Mouse (Mus musculus) limb, embryonic 15.5 days (tissue): ENCODE measurements around the gene Mast4. TPM values are rescaled to one million over a fixed set of nuclear protein-coding genes. Genes with fewer than 3 reads are reported as not detected.

Experiments
- ATAC-seq: fragments of 200-750 bp; cut with Nextera tagmentation; 2 replicates; pipeline ENCODE4 v1.8.0; 2017; ENCODE audit warnings: low read depth, moderate TSS enrichment; ENCODE audit not compliant: insufficient number of reproducible peaks, low FRiP score, low TSS enrichment
- H3K27ac ChIP-seq: fragments of 300-500 bp; sonication (generic); 2 replicates; pipeline ENCODE4 v1.5.1; 2015; ENCODE audit warnings: moderate library complexity, mild to moderate bottlenecking, inconsistent platforms
- H3K27me3 ChIP-seq: fragments of 300-500 bp; sonication (generic); 2 replicates; pipeline ENCODE4 v1.6.1; 2015; ENCODE audit warnings: inconsistent platforms
- H3K36me3 ChIP-seq: fragments of 300-500 bp; sonication (generic); 2 replicates; pipeline ENCODE4 v1.6.1; 2015; ENCODE audit warnings: inconsistent platforms
- H3K4me1 ChIP-seq: fragments of 300-500 bp; sonication (generic); 2 replicates; pipeline ENCODE4 v1.6.1; 2015; ENCODE audit warnings: inconsistent platforms
- H3K4me2 ChIP-seq: fragments of 300-500 bp; sonication (generic); 2 replicates; pipeline ENCODE4 v1.6.1; 2015; ENCODE audit warnings: mild to moderate bottlenecking, inconsistent platforms
- H3K4me3 ChIP-seq: fragments of 300-500 bp; sonication (generic); 2 replicates; pipeline ENCODE4 v1.5.1; 2015; ENCODE audit warnings: mild to moderate bottlenecking, inconsistent platforms
- H3K9ac ChIP-seq: fragments of 300-500 bp; sonication (generic); 2 replicates; pipeline ENCODE4 v1.6.1; 2015; ENCODE audit warnings: inconsistent platforms
- H3K9me3 ChIP-seq: fragments of 300-500 bp; sonication (generic); 2 replicates; pipeline ENCODE4 v1.6.1; 2016; ENCODE audit warnings: inconsistent platforms
- WGBS: fragments of 180-500 bp; shearing (Covaris S2); methylation state at CpG from one replicate; pipeline ENCODE4 v1.1.7; 2015; 5-methylcytosine and 5-hydroxymethylcytosine counted together
- polyA plus RNA-seq: library from polyadenylated mRNA; unstranded; fragments of >200 nt; fragmentation: Nextera tagmentation; extraction: Ambion mirVana; gene quantifications from 2 replicates; pipeline ENCODE4 v1.2.1, GENCODE M21; 2015

The Mast4 gene
- polyA plus RNA-seq, 1 experiment from 2014 or later, result 26.3 TPM

- no peaks in the 10 kb centered on the region for H3K4me1 ChIP-seq
- no peaks in the 10 kb centered on the region for H3K9me3 ChIP-seq
- H3K27me3 ChIP-seq, result no peaks in the 10 kb centered on the region
- no peak overlapping the region for H3K4me2 ChIP-seq
- no peak overlapping the region for H3K4me3 ChIP-seq
- 76% methylated on average over 11 of the region's 11 CpGs for WGBS
- no peaks in the 10 kb centered on the region for H3K36me3 ChIP-seq
- H3K27ac ChIP-seq, result no peak overlapping the region
- no peak overlapping the region for H3K9ac ChIP-seq
- no peak for ATAC-seq
These were observed 642.7 kb downstream of the Mast4 start for GRCm38 (mm10) chr13:102691408-102692150.

- no peaks in the 10 kb centered on the region for H3K27me3 ChIP-seq
- no peaks in the 10 kb centered on the region for H3K4me1 ChIP-seq
- ATAC-seq, result no peak
- 85% methylated on average over 5 of the region's 5 CpGs for whole genome bisulfite sequencing
- H3K9me3 ChIP-seq, result no peaks in the 10 kb centered on the region
- no peak overlapping the region for H3K4me2 ChIP-seq
- H3K27ac ChIP-seq, result no peak overlapping the region
- H3K4me3 ChIP-seq, result no peak overlapping the region
- no peaks in the 10 kb centered on the region for H3K36me3 ChIP-seq
- H3K9ac ChIP-seq, result no peak overlapping the region
These were observed 644.1 kb downstream of the Mast4 start for GRCm38 (mm10) chr13:102690184-102690583.

- Histone ChIP-seq H3K9ac (no peak overlapping the region), H3K27me3 (no peaks in the 10 kb centered on the region), H3K4me1 (no peaks in the 10 kb centered on the region), H3K4me2 (no peak overlapping the region), H3K9me3 (no peaks in the 10 kb centered on the region), H3K36me3 (no peaks in the 10 kb centered on the region), H3K4me3 (no peak overlapping the region), H3K27ac (no peak overlapping the region)
- WGBS, result 78% methylated on average over 6 of the region's 6 CpGs
- ATAC-seq, result no peak
These were observed 644.9 kb downstream of the Mast4 start for GRCm38 (mm10) chr13:102689201-102690090.

GRCm38 (mm10) chr13:102688121-102688520 is 646.2 kb downstream of the Mast4 start:
- no peak for ATAC-seq
- Histone ChIP-seq H3K4me1 (no peaks in the 10 kb centered on the region), H3K4me2 (no peak overlapping the region), H3K4me3 (no peak overlapping the region), H3K36me3 (no peaks in the 10 kb centered on the region), H3K27ac (no peak overlapping the region), H3K9ac (no peak overlapping the region), H3K9me3 (no peaks in the 10 kb centered on the region), H3K27me3 (no peaks in the 10 kb centered on the region)
- WGBS, result 84% methylated on average over 1 of the region's 1 CpGs

GRCm38 (mm10) chr13:102684890-102685289 is 649.4 kb downstream of the Mast4 start:
- H3K9me3 ChIP-seq, result no peaks in the 10 kb centered on the region
- no peak overlapping the region for H3K4me2 ChIP-seq
- H3K4me3 ChIP-seq, result no peak overlapping the region
- no peaks in the 10 kb centered on the region for H3K27me3 ChIP-seq
- 72% methylated on average over 4 of the region's 4 CpGs for WGBS
- no peak overlapping the region for H3K27ac ChIP-seq
- ATAC-seq, result no peak
- no peaks in the 10 kb centered on the region for H3K4me1 ChIP-seq
- no peak overlapping the region for H3K9ac ChIP-seq
- no peaks in the 10 kb centered on the region for H3K36me3 ChIP-seq
